Mouse (Mus musculus) midbrain, embryonic 14.5 days (tissue): ENCODE measurements at regions not wholly inside any gene's neighbourhood (a gene's known extent, or its start where the extent isn't known, plus 50 kb on each side); places are given as distances from the start of the nearest gene placed in this dataset.
A peak's percentile ranks its signal among the peaks of the same experiment; 100 is the strongest.

Source experiments
- ATAC-seq: fragments of 200-750 bp; cut with Nextera tagmentation; 2 replicates; pipeline ENCODE4 v1.8.0; 2017; ENCODE audit warnings: moderate number of reproducible peaks, moderate library complexity; ENCODE audit not compliant: low FRiP score, low TSS enrichment
- DNase-seq: peaks from one replicate; pipeline ENCODE4 v3.0.0-alpha.2; 2015
- H3K27ac ChIP-seq: fragments of 300-500 bp; sonication (generic); replicated peaks from 2 replicates; pipeline ENCODE4 v1.5.1; 2014; ENCODE audit warnings: mild to moderate bottlenecking, low read depth, low read length, moderate library complexity
- H3K27me3 ChIP-seq: fragments of 300-500 bp; sonication (generic); 2 replicates; pipeline ENCODE4 v1.6.1; 2014; ENCODE audit warnings: low read length, control low read depth, mixed read lengths; ENCODE audit not compliant: control insufficient read depth, insufficient read depth
- H3K36me3 ChIP-seq: fragments of 300-500 bp; sonication (generic); 2 replicates; pipeline ENCODE4 v1.6.1; 2014; ENCODE audit warnings: low read length, control low read depth; ENCODE audit not compliant: control insufficient read depth, insufficient read depth
- H3K4me1 ChIP-seq: fragments of 300-500 bp; sonication (generic); 2 replicates; pipeline ENCODE4 v1.6.1; 2014; ENCODE audit warnings: mild to moderate bottlenecking, antibody characterized with exemption, low read length, control low read depth; ENCODE audit not compliant: control insufficient read depth, insufficient read depth
- H3K4me2 ChIP-seq: fragments of 300-500 bp; sonication (generic); 2 replicates; pipeline ENCODE4 v1.6.1; 2014; ENCODE audit warnings: mild to moderate bottlenecking, low read length, moderate library complexity
- H3K4me3 ChIP-seq: fragments of 300-500 bp; sonication (generic); replicated peaks from 2 replicates; pipeline ENCODE4 v1.5.1; 2014; ENCODE audit warnings: low read depth, low read length
- H3K9ac ChIP-seq: fragments of 300-500 bp; sonication (generic); replicated peaks from 2 replicates; pipeline ENCODE4 v1.6.1; 2014; ENCODE audit warnings: mild to moderate bottlenecking, low read length, moderate library complexity
- H3K9me3 ChIP-seq: fragments of 300-500 bp; sonication (generic); 2 replicates; pipeline ENCODE4 v1.6.1; 2016; ENCODE audit warnings: low read length, control low read depth, mixed read lengths; ENCODE audit not compliant: control insufficient read depth
- WGBS: fragments of 180-500 bp; shearing (Covaris S2); extraction: QIAGEN DNeasy Blood & Tissue Kit; methylation state at CpG from one replicate; pipeline ENCODE4 v1.1.7; 2014; 5-methylcytosine and 5-hydroxymethylcytosine counted together

- Histone ChIP-seq H3K4me1 (no peaks in the 10 kb centered on the region), H3K4me3 (no peak overlapping the region), H3K9ac (no peak overlapping the region), H3K27ac (no peak overlapping the region), H3K4me2 (no peak overlapping the region), H3K9me3 (no peaks in the 10 kb centered on the region), H3K36me3 (no peaks in the 10 kb centered on the region), H3K27me3 (no peaks in the 10 kb centered on the region)
- no peak for ATAC-seq
- no peak for DNase-seq
- WGBS, result 76% methylated on average over 4 of the region's 4 CpGs
Measured at GRCm38 (mm10) chr12:33626092-33626882, 196.9 kb downstream of the Twistnb start.

GRCm38 (mm10) chr12:33652597-33652996 is 223.2 kb downstream of the Twistnb start:
- WGBS, result 94% methylated on average over 1 of the region's 1 CpGs
- no peaks in the 10 kb centered on the region for H3K9me3 ChIP-seq

GRCm38 (mm10) chr12:33675508-33675907 is 246.1 kb downstream of the Twistnb start:
- ATAC-seq (no peak), DNase-seq (no peak)
- 88% methylated on average over 6 of the region's 6 CpGs for WGBS
- Histone ChIP-seq H3K27ac (no peak overlapping the region), H3K4me1 (no peaks in the 10 kb centered on the region), H3K4me3 (no peak overlapping the region), H3K36me3 (no peaks in the 10 kb centered on the region), H3K9ac (no peak overlapping the region), H3K4me2 (no peak overlapping the region), H3K9me3 (no peaks in the 10 kb centered on the region), H3K27me3 (no peaks in the 10 kb centered on the region)

More at GRCm38 (mm10) chr12:33652597-33652996, 223.2 kb downstream of the Twistnb start:
- Histone ChIP-seq H3K36me3 (no peaks in the 10 kb centered on the region), H3K27me3 (no peaks in the 10 kb centered on the region), H3K4me1 (no peaks in the 10 kb centered on the region), H3K27ac (no peak overlapping the region), H3K4me2 (no peak overlapping the region), H3K9ac (no peak overlapping the region), H3K4me3 (no peak overlapping the region)
- ATAC-seq (no peak), DNase-seq (no peak)

- WGBS, result 89% methylated on average over 3 of the region's 3 CpGs
- DNase-seq (no peak), ATAC-seq (no peak)
- no peak overlapping the region for H3K9ac ChIP-seq
- no peak overlapping the region for H3K4me2 ChIP-seq
- H3K4me1 ChIP-seq, result no peaks in the 10 kb centered on the region
- no peaks in the 10 kb centered on the region for H3K36me3 ChIP-seq
- no peak overlapping the region for H3K4me3 ChIP-seq
- no peaks in the 10 kb centered on the region for H3K27me3 ChIP-seq
- no peak overlapping the region for H3K27ac ChIP-seq
- H3K9me3 ChIP-seq, result no peaks in the 10 kb centered on the region
Measured at GRCm38 (mm10) chr12:33692870-33693269, 235.4 kb upstream of the Ferd3l start.

GRCm38 (mm10) chr12:33714392-33714791 is 213.8 kb upstream of the Ferd3l start:
- no peak overlapping the region for H3K4me3 ChIP-seq
- H3K4me2 ChIP-seq, result no peak overlapping the region
- no peak for ATAC-seq
- no peaks in the 10 kb centered on the region; the same call in 1 of the 2 replicates for H3K9me3 ChIP-seq
- 87% methylated on average over 3 of the region's 3 CpGs for WGBS
- H3K27me3 ChIP-seq, result no peaks in the 10 kb centered on the region
- H3K36me3 ChIP-seq, result no peaks in the 10 kb centered on the region
- no peak overlapping the region for H3K27ac ChIP-seq
- 0 out of 2 replicates have a peak, but pooled peaks cover 2% of the 10 kb centered on the region for H3K4me1 ChIP-seq
- H3K9ac ChIP-seq, result no peak overlapping the region
- DNase-seq, result no peak

- 86% methylated on average over 2 of the region's 2 CpGs for WGBS
- no peak for DNase-seq
- Histone ChIP-seq H3K4me1 (0 out of 2 replicates have a peak, but pooled peaks cover 2% of the 10 kb centered on the region), H3K9ac (no peak overlapping the region), H3K36me3 (no peaks in the 10 kb centered on the region), H3K4me2 (no peak overlapping the region), H3K27me3 (no peaks in the 10 kb centered on the region), H3K27ac (no peak overlapping the region), H3K4me3 (no peak overlapping the region), H3K9me3 (no peaks in the 10 kb centered on the region)
- ATAC-seq, result no peak
Measured at GRCm38 (mm10) chr12:33715997-33716396, 212.2 kb upstream of the Ferd3l start.

- 0 out of 2 replicates have a peak, but pooled peaks cover 2% of the 10 kb centered on the region for H3K4me1 ChIP-seq
- WGBS, result 49% methylated on average over 4 of the region's 4 CpGs
- no peak overlapping the region for H3K27ac ChIP-seq
- H3K27me3 ChIP-seq, result no peaks in the 10 kb centered on the region
- no peaks in the 10 kb centered on the region for H3K36me3 ChIP-seq
- H3K9ac ChIP-seq, result no peak overlapping the region
- DNase-seq (peak; percentile 11), ATAC-seq (no peak)
- H3K4me3 ChIP-seq, result no peak overlapping the region
- no peak overlapping the region for H3K4me2 ChIP-seq
- H3K9me3 ChIP-seq, result no peaks in the 10 kb centered on the region
Measured at GRCm38 (mm10) chr12:33717053-33717452, 211.2 kb upstream of the Ferd3l start.

GRCm38 (mm10) chr12:33717601-33718260 is 210.5 kb upstream of the Ferd3l start:
- Histone ChIP-seq H3K4me1 (0 out of 2 replicates have a peak, but pooled peaks cover 2% of the 10 kb centered on the region), H3K9ac (no peak overlapping the region), H3K4me2 (peak overlapping the region; percentile 38), H3K36me3 (no peaks in the 10 kb centered on the region), H3K27me3 (no peaks in the 10 kb centered on the region), H3K27ac (no peak overlapping the region), H3K9me3 (no peaks in the 10 kb centered on the region), H3K4me3 (no peak overlapping the region)
- ATAC-seq, result peak; percentile 43; the same call in 1 of the 2 replicates
- DNase-seq, result peak; percentile 57
- 33% methylated on average over 14 of the region's 14 CpGs for whole genome bisulfite sequencing
